Mouse (Mus musculus): Measurements from ENCODE around the gene Fkbp6.

Gene Fkbp6

DNA sequence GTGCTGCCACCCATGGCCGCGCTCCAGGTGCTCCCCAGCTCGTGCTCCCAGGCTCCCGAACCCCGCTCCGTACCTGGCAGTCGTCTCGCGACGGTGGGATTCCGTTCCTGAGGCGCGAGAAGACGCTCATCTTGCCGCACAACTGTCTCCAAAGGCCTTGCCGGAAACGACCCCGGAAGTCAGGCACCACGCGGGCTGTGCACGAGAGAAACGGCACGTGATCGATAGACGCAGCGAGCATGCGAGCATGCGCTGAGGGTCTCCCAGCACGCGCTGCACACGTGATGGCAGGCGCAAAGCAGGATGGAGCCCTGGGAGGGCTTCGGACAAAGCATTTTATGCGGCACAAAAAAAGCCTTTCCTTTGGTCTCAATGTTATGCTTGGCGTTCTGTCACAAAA lies at the start of gene Fkbp6:
Gene Fkbp6, minus strand, starts transcription at position 183 of the 400 bp plus-strand sequence.
- 92% methylated on average over 35 of the region's 35 CpGs for WGBS

- 71% methylated on average over 6 of the region's 6 CpGs for WGBS
These were observed 49.5 kb upstream of the Fkbp6 start for GRCm38 (mm10) chr5:135399382-135399781.

GRCm38 (mm10) chr5:135395826-135396225 lies 46.0 kb upstream of the Fkbp6 start:
- WGBS, result 47% methylated on average over 5 of the region's 5 CpGs

DNA sequence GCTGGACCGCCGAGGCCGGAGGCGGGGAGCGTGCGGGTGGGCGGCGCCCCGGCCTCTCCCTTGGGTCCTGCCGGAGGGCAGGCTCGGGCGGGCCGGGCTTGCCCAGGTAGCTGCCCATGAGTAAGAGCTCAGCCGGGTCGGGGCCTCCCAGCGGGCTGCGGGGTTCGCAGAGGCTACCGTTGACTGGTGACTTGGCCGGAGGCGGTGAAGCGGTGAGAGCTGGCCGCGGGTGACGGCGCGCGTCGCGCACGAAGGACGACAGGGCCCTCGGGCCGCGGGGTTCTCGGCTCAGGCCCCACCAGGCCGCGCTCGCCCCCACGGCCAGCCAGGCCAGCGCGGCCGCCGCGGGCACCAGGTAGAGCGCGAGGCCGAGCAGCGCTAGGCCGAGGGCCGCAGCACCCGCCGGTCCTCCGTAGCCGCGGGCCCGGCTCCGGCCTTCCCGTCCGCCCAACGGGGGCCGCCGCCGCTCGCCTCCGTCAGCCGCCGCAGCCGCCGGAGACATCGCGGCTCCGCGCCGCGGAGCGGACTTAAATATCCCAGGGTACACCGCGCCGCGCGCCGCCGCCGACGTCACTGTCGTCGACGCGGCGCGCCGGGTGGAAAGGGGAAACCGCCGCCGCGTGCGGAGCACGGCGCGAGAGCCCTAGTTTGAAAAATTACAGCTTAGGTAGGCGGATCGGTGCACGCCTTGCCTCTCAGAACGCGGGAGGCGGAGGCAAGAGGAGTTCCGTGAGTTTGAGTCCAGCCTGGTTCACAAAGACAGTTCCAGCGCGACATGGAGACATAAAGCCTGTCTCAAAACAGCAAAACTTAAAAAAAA lies 44.4 kb upstream of the Fkbp6 start, which contains the start of gene Pom121:
Gene Pom121, minus strand, starts transcription at position 543 of the 820 bp plus-strand sequence.
- under 1% methylated on average over 104 of the region's 110 CpGs for WGBS

DNA sequence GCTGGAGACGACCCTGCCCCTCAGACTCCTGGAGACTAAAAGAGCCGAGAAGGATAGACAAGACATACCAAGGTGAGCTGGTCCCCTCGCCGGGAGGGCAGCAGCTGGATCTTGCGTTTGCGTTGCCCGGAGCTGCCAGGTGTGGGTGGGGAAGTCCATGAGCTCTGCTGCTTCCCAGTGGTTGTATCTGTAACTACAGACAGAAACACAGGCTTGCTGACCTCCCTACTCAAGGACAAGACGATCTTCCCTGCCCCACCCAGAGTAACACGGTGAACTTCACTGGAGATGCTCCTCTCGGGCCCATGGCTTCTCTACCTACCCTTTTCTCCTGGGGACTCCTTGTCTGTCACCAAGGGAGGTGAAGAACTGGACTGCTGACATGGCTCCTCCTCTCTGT lies 33.9 kb upstream of the Fkbp6 start:
- WGBS, result 67% methylated on average over 10 of the region's 10 CpGs

DNA sequence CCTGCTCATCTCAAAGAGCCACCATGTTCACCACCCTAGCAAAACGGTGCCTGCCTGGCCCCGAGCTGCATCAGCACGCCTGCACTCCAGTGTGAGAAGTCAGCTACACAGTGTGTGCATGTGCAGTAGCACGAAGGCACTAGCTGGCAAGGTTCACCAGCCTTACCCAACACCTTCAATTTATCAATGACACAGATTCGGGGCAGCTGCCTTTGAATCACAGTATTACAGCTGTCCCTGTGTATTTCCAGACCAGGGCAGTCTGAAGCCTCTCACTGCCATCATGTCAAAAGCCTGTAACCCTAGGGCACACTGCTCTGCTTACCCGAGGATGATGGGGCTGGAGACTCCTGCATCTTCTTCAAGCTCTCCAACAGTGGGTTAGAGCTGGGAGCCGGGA lies 32.9 kb upstream of the Fkbp6 start:
- 86% methylated on average over 7 of the region's 7 CpGs for WGBS

- 79% methylated on average over 10 of the region's 10 CpGs for WGBS
These were observed 31.6 kb upstream of the Fkbp6 start for GRCm38 (mm10) chr5:135381356-135381925.

GRCm38 (mm10) chr5:135380681-135381080 lies 30.8 kb upstream of the Fkbp6 start:
- 81% methylated on average over 4 of the region's 4 CpGs for WGBS

- WGBS, result 59% methylated on average over 2 of the region's 2 CpGs
These were observed 26.5 kb upstream of the Fkbp6 start for GRCm38 (mm10) chr5:135376341-135376740.

GRCm38 (mm10) chr5:135375167-135375566 lies 25.3 kb upstream of the Fkbp6 start:
- WGBS, result 37% methylated on average over 8 of the region's 8 CpGs

DNA sequence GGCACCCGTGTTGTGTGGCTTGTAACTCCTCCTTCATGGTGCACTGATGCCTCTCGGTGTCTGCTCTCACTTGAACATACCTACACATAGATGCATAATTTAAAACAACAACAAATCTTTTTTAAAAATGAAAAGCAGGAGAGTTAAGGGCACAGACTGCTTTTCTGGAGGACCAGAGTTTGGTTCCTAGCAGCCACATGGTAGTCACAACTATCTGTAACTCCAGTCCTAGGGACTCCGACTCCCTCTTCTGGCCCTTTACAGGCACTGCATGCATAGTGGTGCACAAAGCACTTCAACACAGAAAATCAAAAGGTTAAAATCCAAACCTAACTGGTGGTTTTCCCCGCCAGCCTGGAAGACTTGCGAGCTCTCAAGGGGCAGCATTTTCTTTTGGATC lies 23.8 kb upstream of the Fkbp6 start:
- 95% methylated on average over 5 of the region's 5 CpGs for WGBS

DNA sequence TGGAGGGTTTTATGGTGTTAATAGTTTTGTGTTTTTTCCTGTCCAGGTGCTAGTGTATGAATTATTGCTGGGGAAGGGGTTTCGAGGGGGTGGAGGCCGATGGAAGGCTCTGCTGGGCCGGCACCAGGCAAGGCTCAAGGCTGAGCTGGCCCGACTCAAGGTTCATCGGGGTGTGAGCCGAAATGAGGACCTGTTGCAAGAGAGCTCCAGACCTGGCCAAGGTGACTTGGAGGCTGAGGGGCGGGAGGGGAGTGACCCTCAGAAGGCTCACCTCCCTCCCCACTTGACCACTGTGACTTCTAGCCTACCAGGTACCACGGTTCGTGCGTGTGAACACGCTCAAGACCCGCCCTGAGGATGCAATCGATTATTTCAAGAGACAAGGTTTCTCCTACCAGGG lies 21.4 kb upstream of the Fkbp6 start:
- WGBS, result 95% methylated on average over 13 of the region's 13 CpGs

- under 1% methylated on average over 64 of the region's 64 CpGs for WGBS
These were observed 20.2 kb upstream of the Fkbp6 start, which contains the start of gene Nsun5 for GRCm38 (mm10) chr5:135369787-135370654. Gene Nsun5, plus strand, starts transcription at chr5:135369953.

- WGBS, result 59% methylated on average over 9 of the region's 9 CpGs
These were observed 19.4 kb upstream of the Fkbp6 start for GRCm38 (mm10) chr5:135369196-135369595.

DNA sequence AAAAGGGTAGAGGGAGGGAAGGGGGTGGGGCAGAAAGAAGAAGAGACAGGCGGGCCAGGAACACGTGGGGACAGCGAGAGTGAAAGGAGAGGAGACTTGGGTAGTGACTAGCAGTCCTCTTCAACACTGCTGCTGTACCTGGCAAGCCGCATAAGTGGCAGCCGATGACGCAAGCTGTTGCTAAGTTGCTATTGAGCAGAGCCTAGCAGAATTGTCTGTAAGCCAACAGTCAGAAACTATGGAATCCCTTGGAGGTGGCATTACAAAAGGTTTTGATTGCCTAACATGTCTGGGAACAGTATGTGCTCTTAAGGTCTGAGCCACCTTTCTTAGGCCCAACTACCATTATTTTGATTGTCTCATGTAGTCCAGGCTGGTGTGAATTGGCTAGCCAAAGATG lies 18.5 kb upstream of the Fkbp6 start:
- 57% methylated on average over 6 of the region's 6 CpGs for WGBS

GRCm38 (mm10) chr5:135367841-135368240 lies 18.0 kb upstream of the Fkbp6 start:
- WGBS, result 49% methylated on average over 6 of the region's 6 CpGs

DNA sequence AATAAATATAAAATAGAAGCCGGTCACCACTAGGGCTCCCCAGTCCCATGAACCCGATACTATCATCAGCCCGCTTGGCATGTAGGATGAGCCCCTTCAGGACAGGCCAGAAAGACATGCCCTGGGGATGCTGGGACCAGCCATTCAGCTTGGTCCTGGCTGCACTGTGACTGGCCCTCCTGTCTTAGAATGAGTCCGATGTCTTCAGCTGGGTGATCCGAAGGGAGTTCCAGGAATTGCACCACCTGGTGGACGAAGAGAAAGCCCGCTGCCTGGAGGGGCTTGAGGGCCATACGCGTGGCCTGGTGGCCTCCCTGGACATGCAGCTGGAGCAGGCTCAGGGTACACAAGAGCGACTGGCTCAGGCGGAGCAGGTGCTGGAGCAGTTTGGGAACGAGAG lies 13.7 kb upstream of the Fkbp6 start:
- whole genome bisulfite sequencing, result 29% methylated on average over 12 of the region's 12 CpGs

GRCm38 (mm10) chr5:135362572-135362971 lies 12.7 kb upstream of the Fkbp6 start:
- 83% methylated on average over 3 of the region's 3 CpGs for WGBS

DNA sequence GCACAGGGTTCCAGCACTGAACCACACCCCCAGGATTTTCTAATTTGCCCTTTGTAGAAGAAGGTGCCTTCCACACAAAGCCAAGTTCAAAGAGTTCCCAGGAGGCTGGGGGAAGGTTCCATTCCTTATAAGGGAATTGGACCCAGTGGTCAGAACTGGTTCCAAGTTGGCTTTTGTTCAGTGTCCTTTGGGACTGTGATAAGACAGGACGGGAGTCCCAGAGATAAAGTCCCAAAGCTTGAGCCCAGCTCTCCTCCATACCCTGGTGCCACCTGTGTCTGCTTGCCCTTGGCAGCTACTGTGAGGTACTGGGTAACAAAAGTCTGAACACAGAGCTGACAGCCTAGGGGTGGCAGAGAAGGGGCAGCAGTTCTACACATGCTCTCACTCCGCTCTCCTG lies 9.9 kb upstream of the Fkbp6 start:
- WGBS, result 87% methylated on average over 2 of the region's 2 CpGs

GRCm38 (mm10) chr5:135357556-135357955 lies 7.7 kb upstream of the Fkbp6 start:
- WGBS, result 76% methylated on average over 2 of the region's 2 CpGs

- 24% methylated on average over 1 of the region's 1 CpGs for WGBS
These were observed 6.2 kb upstream of the Fkbp6 start for GRCm38 (mm10) chr5:135356090-135356489.

DNA sequence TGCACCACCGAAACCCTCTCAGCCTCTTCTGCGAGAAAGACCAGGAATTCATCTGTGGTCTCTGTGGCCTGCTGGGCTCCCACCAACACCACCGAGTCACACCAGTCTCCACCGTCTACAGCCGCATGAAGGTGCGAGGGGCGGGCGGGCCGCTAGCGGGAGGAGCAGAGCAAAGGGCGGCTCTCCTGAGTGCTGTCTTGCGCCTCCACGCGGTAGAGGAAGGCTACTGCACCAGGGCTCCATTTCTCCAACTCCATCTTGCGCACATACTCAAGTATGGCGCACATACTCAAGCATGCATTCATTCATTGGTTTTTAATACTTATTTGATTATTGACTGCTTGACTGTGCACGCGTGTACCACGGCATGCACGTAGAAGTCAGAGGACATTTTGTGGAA lies 3.7 kb upstream of the Fkbp6 start:
- 21% methylated on average over 20 of the region's 20 CpGs for WGBS
